Mouse (Mus musculus) heart, adult 2 months (tissue): Measurements from ENCODE around the gene Ets1. TPM values are rescaled to one million over a fixed set of nuclear protein-coding genes. Genes with fewer than 3 reads are reported as not detected.

ENCODE experiments used
- DNase-seq, 2 experiments: peaks; one replicate each; pipeline ENCODE4 v3.0.0; 2021
- H3K27ac ChIP-seq: fragments of 200-600 bp; 2 replicates; pipeline ENCODE4 v1.8.1; 2022
- H3K27me3 ChIP-seq: fragments of 200-500 bp; 2 replicates; pipeline ENCODE4 v1.6.1; 2012; ENCODE audit warnings: mild to moderate bottlenecking, low read length, inconsistent platforms, mixed read lengths; ENCODE audit not compliant: control insufficient read depth, insufficient read depth
- H3K36me3 ChIP-seq: fragments of 200-500 bp; 2 replicates; pipeline ENCODE4 v1.6.1; 2012; ENCODE audit warnings: low read length, inconsistent platforms; ENCODE audit not compliant: control insufficient read depth, insufficient read depth
- H3K4me1 ChIP-seq: fragments of 200-500 bp; 2 replicates; pipeline ENCODE4 v1.6.1; 2011; ENCODE audit warnings: low read length; ENCODE audit not compliant: control insufficient read depth, insufficient read depth
- H3K4me3 ChIP-seq: fragments of 200-600 bp; 2 replicates; pipeline ENCODE4 v1.8.1; 2022
- H3K79me2 ChIP-seq: fragments of 200-500 bp; replicated peaks from 2 replicates; pipeline ENCODE4 v1.6.1; 2012; ENCODE audit warnings: mild to moderate bottlenecking, inconsistent platforms, low read length, moderate library complexity, mixed read lengths; ENCODE audit not compliant: control insufficient read depth, insufficient read depth
- H3K9ac ChIP-seq: fragments of 200-500 bp; 2 replicates; pipeline ENCODE4 v1.6.1; 2012; ENCODE audit warnings: low read depth, mild to moderate bottlenecking, control low read depth, inconsistent platforms, low read length, mixed read lengths
- CTCF ChIP-seq: fragments of 200-600 bp; IDR thresholded peaks from 2 replicates; pipeline ENCODE4 v1.8.1; 2022; ENCODE audit warnings: antibody characterized with exemption, mild to moderate bottlenecking, moderate library complexity
- EP300 ChIP-seq: fragments of 200-500 bp; IDR thresholded peaks from 2 replicates; pipeline ENCODE4 v1.6.1; 2011; ENCODE audit warnings: low read depth, low read length, control low read depth; ENCODE audit not compliant: insufficient read depth
- POLR2A ChIP-seq: fragments of 200-500 bp; IDR thresholded peaks from 2 replicates; pipeline ENCODE4 v1.6.1; 2011; ENCODE audit warnings: mild to moderate bottlenecking, low read depth, low read length, control low read depth; ENCODE audit not compliant: insufficient read depth
- WGBS: fragments of 180-500 bp; shearing (Covaris S2); methylation state at CpG from one replicate; pipeline ENCODE4 v1.1.7; 2018; 5-methylcytosine and 5-hydroxymethylcytosine counted together
- intact Hi-C: fragments of 180-260 bp; cut with DNase I; formaldehyde crosslinking; loops from one replicate; pipeline ENCODE4 v1.15.1; 2025
- polyA plus RNA-seq: library from polyadenylated mRNA; depleted of rRNA; stranded (reverse); fragments of >200 nt; gene quantifications from 2 replicates; pipeline ENCODE4 v1.2.3, GENCODE M21; 2012
- total RNA-seq, 2 experiments: library from RNA; stranded (reverse); gene quantifications; 2 replicates each; pipeline ENCODE4 v1.2.3; 2021

Gene Ets1
- total and polyA plus RNA-seq, 3 experiments = 22.6 to 48.7 (median 40.7) TPM

GRCm38 (mm10) chr9:32652112-32652511, 16.1 kb downstream of the Ets1 start:
- no peak for DNase-seq
- Histone ChIP-seq H3K27me3 (no peaks in the 10 kb centered on the region), H3K4me3 (no peak overlapping the region), H3K4me1 (peaks cover 19% of the 10 kb centered on the region), H3K27ac (peak overlapping the region; percentile 49), H3K36me3 (peaks cover 27% of the 10 kb centered on the region), H3K9ac (no peak overlapping the region), H3K79me2 (0 out of 2 replicates have a peak, but pooled peaks cover 1% of the 10 kb centered on the region)
- intact Hi-C loops = no loop called here
- TF ChIP-seq POLR2A = no peak
- TF ChIP-seq CTCF = no peak
- TF ChIP-seq EP300 = no peak
- 62% methylated on average over 10 of the region's 10 CpGs for WGBS

- Histone ChIP-seq H3K4me3 (no peak overlapping the region), H3K27me3 (no peaks in the 10 kb centered on the region), H3K36me3 (peaks cover 19% of the 10 kb centered on the region), H3K79me2 (0 out of 2 replicates have a peak, but pooled peaks cover 1% of the 10 kb centered on the region), H3K9ac (no peak overlapping the region), H3K27ac (peak overlapping the region; percentile 19), H3K4me1 (peaks cover 20% of the 10 kb centered on the region)
- intact Hi-C loops = no loop called here
- 91% methylated on average over 1 of the region's 1 CpGs for WGBS
- TF ChIP-seq EP300 (no peak), POLR2A (no peak), CTCF (no peak)
- DNase-seq = no peak
Measured at GRCm38 (mm10) chr9:32654305-32654704, 18.3 kb downstream of the Ets1 start.

GRCm38 (mm10) chr9:32656351-32656844, 20.4 kb downstream of the Ets1 start:
- 0 out of 2 replicates have a peak, but pooled peaks cover 1% of the 10 kb centered on the region for H3K79me2 ChIP-seq
- no peak for DNase-seq
- no peak overlapping the region for H3K9ac ChIP-seq
- intact Hi-C loops = no loop called here
- TF ChIP-seq EP300 = 0 out of 2 replicates have a peak, but pooled peaks have one; percentile 25
- TF ChIP-seq POLR2A = peak; percentile 46; the same call in 1 of the 2 replicates
- no peak for TF ChIP-seq CTCF
- whole genome bisulfite sequencing = 31% methylated on average over 5 of the region's 5 CpGs
- H3K27me3 ChIP-seq = no peaks in the 10 kb centered on the region
- peak overlapping the region; percentile 87 for H3K27ac ChIP-seq
- H3K4me3 ChIP-seq = no peak overlapping the region
- H3K4me1 ChIP-seq = peaks cover 19% of the 10 kb centered on the region
- H3K36me3 ChIP-seq = peaks cover 21% of the 10 kb centered on the region

- Histone ChIP-seq H3K4me3 (no peak overlapping the region), H3K4me1 (peaks cover 14% of the 10 kb centered on the region), H3K9ac (0 out of 2 replicates have a peak overlapping the region, but pooled peaks have one; percentile 31), H3K36me3 (peaks cover 19% of the 10 kb centered on the region), H3K27me3 (no peaks in the 10 kb centered on the region), H3K27ac (peak overlapping the region; percentile 87), H3K79me2 (0 out of 2 replicates have a peak, but pooled peaks cover 1% of the 10 kb centered on the region)
- no peak for DNase-seq
- no peak for TF ChIP-seq CTCF
- 0 out of 2 replicates have a peak, but pooled peaks have one; percentile 25 for TF ChIP-seq EP300
- intact Hi-C loops = no loop called here
- WGBS = 34% methylated on average over 2 of the region's 2 CpGs
Measured at GRCm38 (mm10) chr9:32657124-32657523, 21.1 kb downstream of the Ets1 start.

- DNase-seq = no peak
- Histone ChIP-seq H3K9ac (no peak overlapping the region), H3K36me3 (peaks cover 16% of the 10 kb centered on the region), H3K27me3 (no peaks in the 10 kb centered on the region), H3K4me3 (no peak overlapping the region), H3K79me2 (no peaks in the 10 kb centered on the region), H3K4me1 (peaks cover 12% of the 10 kb centered on the region), H3K27ac (peak overlapping the region; percentile 26; the same call in 1 of the 2 replicates)
- intact Hi-C loops = loop anchor here (5.0 kb wide), 1 partner anchor 72 kb away; no protein-coding TSS in a partner anchor
- WGBS = 62% methylated on average over 2 of the region's 2 CpGs
- no peak for TF ChIP-seq CTCF
- no peak for TF ChIP-seq POLR2A
- TF ChIP-seq EP300 = no peak
Measured at GRCm38 (mm10) chr9:32660406-32660960, 24.5 kb downstream of the Ets1 start.

GRCm38 (mm10) chr9:32661071-32661470, 25.1 kb downstream of the Ets1 start:
- Histone ChIP-seq H3K36me3 (peaks cover 13% of the 10 kb centered on the region), H3K9ac (no peak overlapping the region), H3K4me3 (no peak overlapping the region), H3K79me2 (no peaks in the 10 kb centered on the region), H3K4me1 (peaks cover 13% of the 10 kb centered on the region), H3K27ac (no peak overlapping the region), H3K27me3 (no peaks in the 10 kb centered on the region)
- WGBS = 95% methylated on average over 8 of the region's 8 CpGs
- TF ChIP-seq EP300 (no peak), CTCF (no peak), POLR2A (no peak)
- intact Hi-C loops = loop anchor here (5.0 kb wide), 1 partner anchor 71 kb away; no protein-coding TSS in a partner anchor
- DNase-seq = no peak
